Mouse (Mus musculus): Measurements from ENCODE around the gene 6430531B16Rik. TPM values are rescaled to one million over a fixed set of nuclear protein-coding genes. Genes with fewer than 3 reads are reported as not detected.

Gene 6430531B16Rik
- polyA plus RNA-seq, 1 experiment from 2014 or later, result 1.7 TPM

DNA sequence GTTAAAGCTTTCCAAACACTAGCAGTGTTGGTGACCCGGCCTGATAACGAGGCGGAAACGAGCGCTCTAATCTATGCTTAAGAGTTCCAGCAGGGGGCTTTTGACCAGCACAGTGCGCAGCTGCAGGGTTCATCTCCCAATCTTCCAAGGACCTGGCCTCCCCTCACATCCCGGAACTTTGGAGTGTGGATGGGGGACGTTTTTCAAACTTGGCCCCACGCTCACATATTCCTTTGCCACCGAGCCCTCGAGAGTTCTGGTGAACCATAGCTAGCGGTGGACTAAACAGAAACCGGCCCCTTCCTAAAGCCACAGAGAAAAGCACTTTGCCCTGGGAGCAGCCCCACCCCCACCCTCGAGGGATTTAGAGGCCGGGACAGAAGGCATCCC lies 28.7 kb downstream of the 6430531B16Rik start:
- peak; percentile 68 for ATAC-seq (ENCODE audit: borderline replicate concordance, extremely low read depth, low FRiP score, low TSS enrichment)
- Histone ChIP-seq H3K36me3 (no peaks in the 10 kb centered on the region), H3K4me3 (peak overlapping the region; percentile 59), H3K9me3 (no peaks in the 10 kb centered on the region), H3K9ac (peak overlapping the region; percentile 42), H3K27ac (no peak overlapping the region), H3K27me3 (peaks cover 45% of the 10 kb centered on the region), H3K4me1 (0 out of 2 replicates have a peak, but pooled peaks cover 3% of the 10 kb centered on the region), H3K4me2 (peak overlapping the region; percentile 90)
- WGBS, result 0% methylated on average over 15 of the region's 15 CpGs

- Histone ChIP-seq H3K4me2 (no peak overlapping the region), H3K27ac (no peak overlapping the region), H3K4me3 (no peak overlapping the region), H3K9ac (no peak overlapping the region), H3K27me3 (peaks cover 84% of the 10 kb centered on the region), H3K9me3 (no peaks in the 10 kb centered on the region), H3K4me1 (0 out of 2 replicates have a peak, but pooled peaks cover 9% of the 10 kb centered on the region), H3K36me3 (no peaks in the 10 kb centered on the region)
- WGBS, result 43% methylated on average over 5 of the region's 5 CpGs
- ATAC-seq (ENCODE audit: borderline replicate concordance, extremely low read depth, low FRiP score, low TSS enrichment), result no peak
Observed at GRCm38 (mm10) chr7:139946032-139946431, 32.5 kb downstream of the 6430531B16Rik start.

DNA sequence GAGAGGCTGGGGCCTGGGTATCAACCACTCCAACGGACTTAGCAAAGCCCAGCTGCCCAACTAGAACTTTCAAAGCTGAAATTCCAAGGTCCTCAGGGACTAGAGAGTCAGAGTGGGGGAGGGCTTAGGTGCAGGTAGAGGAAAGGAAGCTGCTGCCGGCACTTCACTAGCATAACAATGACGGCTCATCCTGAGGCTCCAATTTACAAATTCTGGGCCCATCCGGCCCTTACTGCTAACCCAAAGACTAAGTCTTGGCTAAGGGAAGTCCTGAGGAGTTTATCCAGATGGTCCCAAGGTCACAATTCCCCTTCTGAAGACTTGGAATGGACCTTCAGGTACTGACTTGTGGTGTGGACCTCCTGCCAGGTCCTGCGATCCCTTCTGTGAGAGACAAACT lies 33.0 kb downstream of the 6430531B16Rik start:
- Histone ChIP-seq H3K4me1 (0 out of 2 replicates have a peak, but pooled peaks cover 9% of the 10 kb centered on the region), H3K4me3 (no peak overlapping the region), H3K9me3 (no peaks in the 10 kb centered on the region), H3K36me3 (no peaks in the 10 kb centered on the region), H3K27ac (no peak overlapping the region), H3K9ac (no peak overlapping the region), H3K27me3 (peaks cover 89% of the 10 kb centered on the region), H3K4me2 (no peak overlapping the region)
- ATAC-seq (ENCODE audit: borderline replicate concordance, extremely low read depth, low FRiP score, low TSS enrichment), result no peak
- WGBS, result 21% methylated on average over 5 of the region's 5 CpGs

DNA sequence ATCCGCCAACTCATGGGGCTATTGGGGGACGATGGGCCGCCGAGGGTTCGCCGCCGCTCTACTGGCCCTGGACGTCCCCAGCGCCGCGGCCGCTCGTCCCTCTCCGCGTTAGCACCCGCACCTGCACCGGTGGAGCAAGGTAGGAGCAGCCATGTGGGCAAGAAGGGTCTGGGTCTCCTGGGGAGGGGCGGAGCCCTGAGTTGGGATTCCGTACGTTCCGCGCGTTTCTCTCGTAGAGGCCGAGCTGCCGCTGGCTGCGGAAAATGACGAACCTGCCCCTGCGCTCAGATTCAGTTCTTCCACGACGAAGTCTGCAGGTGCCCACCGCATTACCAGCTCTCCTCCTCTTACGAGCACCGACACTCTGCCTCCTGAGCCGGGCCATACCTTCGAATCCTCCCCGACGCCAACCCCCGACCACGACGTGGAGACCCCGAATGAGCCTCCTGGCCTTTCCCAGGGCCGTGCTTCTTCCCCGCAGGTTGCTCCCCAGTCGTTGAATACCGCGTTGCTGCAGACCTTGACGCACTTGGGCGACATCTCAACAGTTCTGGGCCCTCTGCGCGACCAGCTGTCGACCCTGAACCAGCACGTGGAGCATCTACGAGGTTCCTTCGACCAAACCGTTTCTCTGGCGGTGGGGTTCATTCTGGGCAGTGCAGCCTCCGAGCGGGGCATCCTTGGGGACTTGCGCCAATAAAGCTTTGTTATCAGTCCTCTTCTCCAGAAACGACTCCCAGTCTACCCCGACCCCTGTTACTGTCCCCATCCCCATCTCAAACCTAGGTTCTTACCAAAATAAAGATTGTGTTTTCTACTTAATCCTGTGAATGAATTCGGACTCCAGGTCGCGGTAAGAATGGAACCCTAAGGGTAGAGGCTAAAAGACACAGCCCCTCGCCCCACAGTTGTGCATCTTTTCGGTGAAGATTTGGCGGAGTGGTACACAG lies 34.0 kb downstream of the 6430531B16Rik start:
- H3K9me3 ChIP-seq, result no peaks in the 10 kb centered on the region
- H3K4me3 ChIP-seq, result peak overlapping the region; percentile 32
- peak overlapping the region; percentile 47 for H3K4me2 ChIP-seq
- ATAC-seq (ENCODE audit: borderline replicate concordance, extremely low read depth, low FRiP score, low TSS enrichment), result no peak
- H3K9ac ChIP-seq, result no peak overlapping the region
- 4% methylated on average over 68 of the region's 68 CpGs for WGBS
- H3K36me3 ChIP-seq, result no peaks in the 10 kb centered on the region
- H3K27ac ChIP-seq, result no peak overlapping the region
- 0 out of 2 replicates have a peak, but pooled peaks cover 8% of the 10 kb centered on the region for H3K4me1 ChIP-seq
- peaks cover 96% of the 10 kb centered on the region for H3K27me3 ChIP-seq

DNA sequence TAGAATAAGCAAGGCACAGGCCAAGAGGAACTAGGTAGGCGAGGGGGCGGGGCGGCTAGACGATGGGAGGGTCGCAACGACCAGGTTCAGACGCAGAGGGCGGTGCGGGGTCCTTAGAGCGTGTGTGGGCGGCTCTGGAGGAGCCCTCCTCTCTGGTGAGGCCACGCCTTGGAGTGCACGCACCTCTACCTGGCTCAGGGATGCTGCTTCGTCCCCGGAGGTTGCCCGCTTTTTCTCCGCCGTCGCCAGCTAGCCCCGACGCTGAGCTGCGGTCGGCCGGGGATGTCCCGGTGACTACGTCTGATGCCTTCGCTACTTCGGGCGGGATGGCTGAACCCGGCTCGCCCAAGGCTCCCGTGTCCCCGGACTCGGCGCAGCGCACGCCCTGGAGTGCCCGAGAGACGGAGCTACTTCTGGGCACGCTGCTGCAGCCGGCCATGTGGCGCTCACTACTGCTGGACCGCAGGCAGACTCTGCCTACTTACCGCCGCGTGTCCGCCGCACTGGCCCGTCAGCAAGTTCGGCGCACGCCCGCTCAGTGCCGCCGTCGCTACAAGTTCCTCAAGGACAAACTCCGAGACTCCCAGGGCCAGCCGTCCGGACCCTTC lies 34.8 kb downstream of the 6430531B16Rik start, which contains the start of gene Utf1:
Gene Utf1, plus strand, starts transcription at position 116 of the 608 bp plus-strand sequence.
- 0 out of 2 replicates have a peak, but pooled peaks cover 6% of the 10 kb centered on the region for H3K4me1 ChIP-seq
- H3K9ac ChIP-seq, result no peak within 1 kb of the TSS
- peak; percentile 68 for ATAC-seq (ENCODE audit: borderline replicate concordance, extremely low read depth, low FRiP score, low TSS enrichment)
- peak within 1 kb of the TSS; percentile 32 for H3K4me3 ChIP-seq
- H3K27ac ChIP-seq, result no peak within 1 kb of the TSS
- 2% methylated on average over 59 of the region's 59 CpGs for WGBS
- peak within 1 kb of the TSS; percentile 47 for H3K4me2 ChIP-seq
- no peaks in the 10 kb centered on the region for H3K36me3 ChIP-seq
- peaks cover 89% of the 10 kb centered on the region for H3K27me3 ChIP-seq
- H3K9me3 ChIP-seq, result no peaks in the 10 kb centered on the region

GRCm38 (mm10) chr7:139940476-139941209 lies 37.9 kb downstream of the 6430531B16Rik start:
- no peak overlapping the region for H3K27ac ChIP-seq
- no peak overlapping the region for H3K9ac ChIP-seq
- H3K9me3 ChIP-seq, result no peaks in the 10 kb centered on the region
- WGBS, result 59% methylated on average over 16 of the region's 16 CpGs
- H3K4me3 ChIP-seq, result no peak overlapping the region
- ATAC-seq (ENCODE audit: borderline replicate concordance, extremely low read depth, low FRiP score, low TSS enrichment), result no peak
- no peak overlapping the region for H3K4me2 ChIP-seq
- H3K36me3 ChIP-seq, result no peaks in the 10 kb centered on the region
- 0 out of 2 replicates have a peak, but pooled peaks cover 6% of the 10 kb centered on the region for H3K4me1 ChIP-seq
- H3K27me3 ChIP-seq, result peaks cover 60% of the 10 kb centered on the region

DNA sequence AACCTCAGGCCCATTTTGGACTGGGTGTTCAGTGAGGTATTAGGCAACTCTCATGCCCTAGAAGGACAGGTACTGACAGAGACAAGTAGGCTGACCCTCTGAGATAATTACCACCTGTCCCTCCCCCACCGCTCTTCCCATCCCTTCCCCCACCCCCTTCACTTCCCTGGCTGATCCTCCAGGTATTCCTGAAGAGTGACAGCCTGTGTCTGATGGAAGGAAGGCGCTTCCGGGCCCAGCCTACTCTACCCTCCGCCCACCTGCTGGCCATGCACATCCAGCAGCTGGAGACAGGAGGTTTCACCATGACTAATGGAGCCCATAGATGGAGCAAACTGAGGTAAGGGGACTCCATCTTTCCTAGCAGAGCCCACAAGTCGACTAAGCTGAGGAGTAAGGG lies 40.7 kb downstream of the 6430531B16Rik start:
- peaks cover 32% of the 10 kb centered on the region for H3K27me3 ChIP-seq
- H3K9me3 ChIP-seq, result no peaks in the 10 kb centered on the region
- no peak overlapping the region for H3K4me2 ChIP-seq
- WGBS, result 66% methylated on average over 5 of the region's 5 CpGs
- H3K36me3 ChIP-seq, result no peaks in the 10 kb centered on the region
- H3K4me3 ChIP-seq, result no peak overlapping the region
- no peak overlapping the region for H3K27ac ChIP-seq
- H3K9ac ChIP-seq, result no peak overlapping the region
- no peak for ATAC-seq (ENCODE audit: borderline replicate concordance, extremely low read depth, low FRiP score, low TSS enrichment)
- H3K4me1 ChIP-seq, result no peaks in the 10 kb centered on the region

- no peak overlapping the region for H3K9ac ChIP-seq
- no peaks in the 10 kb centered on the region for H3K36me3 ChIP-seq
- H3K4me3 ChIP-seq, result no peak overlapping the region
- no peaks in the 10 kb centered on the region for H3K4me1 ChIP-seq
- ATAC-seq (ENCODE audit: borderline replicate concordance, extremely low read depth, low FRiP score, low TSS enrichment), result no peak
- WGBS, result 50% methylated on average over 3 of the region's 3 CpGs
- no peak overlapping the region for H3K4me2 ChIP-seq
- no peaks in the 10 kb centered on the region for H3K9me3 ChIP-seq
- H3K27ac ChIP-seq, result no peak overlapping the region
- peaks cover 25% of the 10 kb centered on the region for H3K27me3 ChIP-seq
Observed at GRCm38 (mm10) chr7:139937138-139937537, 41.4 kb downstream of the 6430531B16Rik start.

DNA sequence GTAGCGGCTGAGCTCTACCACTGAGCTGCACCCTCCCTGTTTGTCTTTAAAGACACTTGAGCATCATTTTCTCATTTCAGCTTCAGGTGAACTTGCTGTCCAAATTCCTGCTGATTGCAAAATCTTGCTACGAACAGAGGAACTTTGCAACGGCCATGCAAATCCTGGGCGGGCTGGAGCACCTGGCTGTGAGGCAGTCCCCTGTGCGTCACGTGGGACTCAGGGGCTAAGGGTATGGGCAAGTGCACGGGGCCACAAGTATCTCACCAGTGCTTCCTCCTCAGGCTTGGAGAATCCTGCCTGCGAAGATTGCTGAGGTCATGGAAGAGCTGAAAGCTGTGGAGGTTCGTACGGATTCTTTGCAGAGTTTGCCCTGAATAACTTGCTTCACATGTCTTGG lies 41.9 kb downstream of the 6430531B16Rik start:
- 75% methylated on average over 10 of the region's 10 CpGs for WGBS
- peaks cover 21% of the 10 kb centered on the region for H3K27me3 ChIP-seq
- no peak for ATAC-seq (ENCODE audit: borderline replicate concordance, extremely low read depth, low FRiP score, low TSS enrichment)
- H3K4me2 ChIP-seq, result no peak overlapping the region
- no peaks in the 10 kb centered on the region for H3K9me3 ChIP-seq
- no peak overlapping the region for H3K27ac ChIP-seq
- H3K4me3 ChIP-seq, result no peak overlapping the region
- no peaks in the 10 kb centered on the region for H3K4me1 ChIP-seq
- no peaks in the 10 kb centered on the region for H3K36me3 ChIP-seq
- no peak overlapping the region for H3K9ac ChIP-seq

- 18% methylated on average over 11 of the region's 11 CpGs for WGBS
- ATAC-seq (ENCODE audit: borderline replicate concordance, extremely low read depth, low FRiP score, low TSS enrichment), result peak; percentile 38; the same call in 1 of the 2 replicates
- H3K27me3 ChIP-seq, result no peaks in the 10 kb centered on the region
Observed at GRCm38 (mm10) chr7:139930732-139931131, 47.8 kb downstream of the 6430531B16Rik start.

More at GRCm38 (mm10) chr7:139930732-139931131, 47.8 kb downstream of the 6430531B16Rik start:
- no peak overlapping the region for H3K27ac ChIP-seq
- no peak overlapping the region for H3K4me3 ChIP-seq
- H3K4me1 ChIP-seq, result no peaks in the 10 kb centered on the region
- H3K4me2 ChIP-seq, result no peak overlapping the region
- H3K9me3 ChIP-seq, result no peaks in the 10 kb centered on the region
- no peak overlapping the region for H3K9ac ChIP-seq
- no peaks in the 10 kb centered on the region for H3K36me3 ChIP-seq
